Mouse (Mus musculus) stomach, embryonic 14.5 days (tissue): ENCODE results near the gene Ablim1. TPM values are rescaled to one million over a fixed set of nuclear protein-coding genes. Genes with fewer than 3 reads are reported as not detected.

Experiments used
- ATAC-seq: fragments of 200-750 bp; cut with Nextera tagmentation; 2 replicates; pipeline ENCODE4 v1.8.0; 2017; ENCODE audit warnings: low read depth, moderate TSS enrichment; ENCODE audit not compliant: insufficient number of reproducible peaks, insufficient read depth, low FRiP score
- H3K27ac ChIP-seq: fragments of 300-500 bp; sonication (generic); 2 replicates; pipeline ENCODE4 v1.5.1; 2014; ENCODE audit warnings: mild to moderate bottlenecking, low read length, moderate library complexity, mixed read lengths
- H3K27me3 ChIP-seq: fragments of 300-500 bp; sonication (generic); 2 replicates; pipeline ENCODE4 v1.6.1; 2014; ENCODE audit warnings: low read length, control low read depth, mixed read lengths; ENCODE audit not compliant: control insufficient read depth, insufficient read depth
- H3K36me3 ChIP-seq: fragments of 300-500 bp; sonication (generic); 2 replicates; pipeline ENCODE4 v1.6.1; 2014; ENCODE audit warnings: mild to moderate bottlenecking, control low read depth, low read length, moderate library complexity, mixed read lengths; ENCODE audit not compliant: control insufficient read depth, insufficient read depth
- H3K4me1 ChIP-seq: fragments of 300-500 bp; sonication (generic); 2 replicates; pipeline ENCODE4 v1.6.1; 2014; ENCODE audit warnings: low read length, control low read depth, mixed read lengths; ENCODE audit not compliant: control insufficient read depth, insufficient read depth
- H3K4me2 ChIP-seq: fragments of 300-500 bp; sonication (generic); replicated peaks from 2 replicates; pipeline ENCODE4 v1.6.1; 2014; ENCODE audit warnings: low read depth, low read length, control low read depth
- H3K4me3 ChIP-seq: fragments of 300-500 bp; sonication (generic); 2 replicates; pipeline ENCODE4 v1.5.1; 2014; ENCODE audit warnings: low read depth, low read length, control low read depth
- H3K9ac ChIP-seq: fragments of 300-500 bp; sonication (generic); replicated peaks from 2 replicates; pipeline ENCODE4 v1.6.1; 2014; ENCODE audit warnings: low read depth, mild to moderate bottlenecking, control low read depth, low read length, moderate library complexity, mixed read lengths
- H3K9me3 ChIP-seq: fragments of 300-500 bp; sonication (generic); 2 replicates; pipeline ENCODE4 v1.6.1; 2016; ENCODE audit warnings: low read depth, low read length, control low read depth; ENCODE audit not compliant: control insufficient read depth
- WGBS: fragments of 180-500 bp; shearing (Covaris S2); extraction: QIAGEN DNeasy Blood & Tissue Kit; methylation state at CpG from one replicate; pipeline ENCODE4 v1.1.7; 2014; 5-methylcytosine and 5-hydroxymethylcytosine counted together
- polyA plus RNA-seq: library from polyadenylated mRNA; unstranded; fragments of >200 nt; fragmentation: Nextera tagmentation; extraction: Ambion mirVana; gene quantifications from 2 replicates; pipeline ENCODE4 v1.2.1, GENCODE M21; 2014

Ablim1 gene
- polyA plus RNA-seq, 1 experiment from 2014 or later: 36.9 TPM

GRCm38 (mm10) chr19:57079606-57079981 lies 235.1 kb downstream of the Ablim1 start:
- Histone ChIP-seq H3K4me2 (no peak overlapping the region), H3K9me3 (no peaks in the 10 kb centered on the region), H3K36me3 (no peaks in the 10 kb centered on the region), H3K4me1 (peaks cover 15% of the 10 kb centered on the region; the same call in 1 of the 2 replicates), H3K4me3 (no peak overlapping the region), H3K27me3 (no peaks in the 10 kb centered on the region), H3K9ac (no peak overlapping the region), H3K27ac (no peak overlapping the region)
- 96% methylated on average over 3 of the region's 3 CpGs for WGBS
- ATAC-seq: no peak

- whole genome bisulfite sequencing: 67% methylated on average over 10 of the region's 10 CpGs
- no peaks in the 10 kb centered on the region for H3K27me3 ChIP-seq
- no peaks in the 10 kb centered on the region for H3K9me3 ChIP-seq
- H3K9ac ChIP-seq: no peak overlapping the region
- peak overlapping the region; percentile 56; the same call in 1 of the 2 replicates for H3K27ac ChIP-seq
- H3K4me2 ChIP-seq: no peak overlapping the region
- H3K4me1 ChIP-seq: peaks cover 15% of the 10 kb centered on the region; the same call in 1 of the 2 replicates
- no peak overlapping the region for H3K4me3 ChIP-seq
- 0 out of 2 replicates have a peak, but pooled peaks have one; percentile 48 for ATAC-seq
- H3K36me3 ChIP-seq: no peaks in the 10 kb centered on the region
These were observed 235.7 kb downstream of the Ablim1 start for GRCm38 (mm10) chr19:57078867-57079605.

- 63% methylated on average over 13 of the region's 13 CpGs for WGBS
- peaks cover 24% of the 10 kb centered on the region; the same call in 1 of the 2 replicates for H3K4me1 ChIP-seq
- H3K4me2 ChIP-seq: no peak overlapping the region
- no peaks in the 10 kb centered on the region for H3K36me3 ChIP-seq
- no peak for ATAC-seq
- no peak overlapping the region for H3K4me3 ChIP-seq
- no peaks in the 10 kb centered on the region for H3K9me3 ChIP-seq
- no peaks in the 10 kb centered on the region for H3K27me3 ChIP-seq
- no peak overlapping the region for H3K9ac ChIP-seq
- H3K27ac ChIP-seq: no peak overlapping the region; the same call in 1 of the 2 replicates
These were observed 236.7 kb downstream of the Ablim1 start for GRCm38 (mm10) chr19:57077826-57078699.

GRCm38 (mm10) chr19:57073450-57073849 lies 241.3 kb downstream of the Ablim1 start:
- Histone ChIP-seq H3K4me3 (no peak overlapping the region), H3K9me3 (no peaks in the 10 kb centered on the region), H3K4me2 (no peak overlapping the region), H3K9ac (no peak overlapping the region), H3K36me3 (no peaks in the 10 kb centered on the region), H3K27me3 (no peaks in the 10 kb centered on the region), H3K27ac (no peak overlapping the region), H3K4me1 (peaks cover 23% of the 10 kb centered on the region; the same call in 1 of the 2 replicates)
- no peak for ATAC-seq
- WGBS: 64% methylated on average over 4 of the region's 4 CpGs

- no peak for ATAC-seq
- H3K9me3 ChIP-seq: no peaks in the 10 kb centered on the region
- WGBS: 45% methylated on average over 3 of the region's 3 CpGs
- no peak overlapping the region for H3K9ac ChIP-seq
- no peaks in the 10 kb centered on the region for H3K36me3 ChIP-seq
- no peaks in the 10 kb centered on the region for H3K27me3 ChIP-seq
- no peak overlapping the region for H3K4me3 ChIP-seq
- peaks cover 18% of the 10 kb centered on the region; the same call in 1 of the 2 replicates for H3K4me1 ChIP-seq
- no peak overlapping the region for H3K4me2 ChIP-seq
- H3K27ac ChIP-seq: peak overlapping the region; percentile 4; the same call in 1 of the 2 replicates
These were observed 242.0 kb downstream of the Ablim1 start for GRCm38 (mm10) chr19:57072756-57073155.

GRCm38 (mm10) chr19:57067108-57067613 lies 247.6 kb downstream of the Ablim1 start:
- no peak overlapping the region for H3K27ac ChIP-seq
- 86% methylated on average over 9 of the region's 9 CpGs for WGBS

GRCm38 (mm10) chr19:57066313-57066712 lies 248.4 kb downstream of the Ablim1 start:
- H3K27me3 ChIP-seq: no peaks in the 10 kb centered on the region
- H3K9me3 ChIP-seq: no peaks in the 10 kb centered on the region
- no peak overlapping the region for H3K9ac ChIP-seq
- H3K4me3 ChIP-seq: no peak overlapping the region
- no peak overlapping the region for H3K4me2 ChIP-seq
- 35% methylated on average over 3 of the region's 3 CpGs for WGBS
- ATAC-seq: no peak
- no peak overlapping the region for H3K27ac ChIP-seq
- H3K4me1 ChIP-seq: no peaks in the 10 kb centered on the region
- peaks cover 5% of the 10 kb centered on the region; the same call in 1 of the 2 replicates for H3K36me3 ChIP-seq

More at GRCm38 (mm10) chr19:57067108-57067613, 247.6 kb downstream of the Ablim1 start:
- Histone ChIP-seq H3K27me3 (no peaks in the 10 kb centered on the region), H3K4me1 (no peaks in the 10 kb centered on the region), H3K9me3 (no peaks in the 10 kb centered on the region), H3K9ac (no peak overlapping the region), H3K4me3 (no peak overlapping the region), H3K36me3 (peaks cover 5% of the 10 kb centered on the region; the same call in 1 of the 2 replicates), H3K4me2 (no peak overlapping the region)
- no peak for ATAC-seq

GRCm38 (mm10) chr19:57062746-57063145 lies 252.0 kb downstream of the Ablim1 start:
- no peak overlapping the region for H3K4me2 ChIP-seq
- WGBS: 85% methylated on average over 4 of the region's 4 CpGs

More at GRCm38 (mm10) chr19:57062746-57063145, 252.0 kb downstream of the Ablim1 start:
- Histone ChIP-seq H3K27me3 (no peaks in the 10 kb centered on the region), H3K4me1 (no peaks in the 10 kb centered on the region), H3K27ac (no peak overlapping the region), H3K9me3 (peaks cover 2% of the 10 kb centered on the region; the same call in 1 of the 2 replicates), H3K9ac (no peak overlapping the region), H3K4me3 (no peak overlapping the region), H3K36me3 (peaks cover 8% of the 10 kb centered on the region)
- no peak for ATAC-seq
